Mouse (Mus musculus) hematopoietic stem cell, adult 5-6 weeks (primary cell): ENCODE data around the gene Fam102b. TPM values are rescaled to one million over a fixed set of nuclear protein-coding genes. Genes with fewer than 3 reads are reported as not detected.
A peak's percentile ranks its signal among the peaks of the same experiment; 100 is the strongest.

Experiments used
- ATAC-seq, 2 experiments: fragments of 125-278 bp in 1 of 2; replicated peaks in 1 of 2; 2 replicates each; pipeline ENCODE4 v1.8.0; 2016 to 2017; ENCODE audit warnings: inconsistent platforms in 2 of 2, mild to moderate bottlenecking in 2 of 2, moderate number of reproducible peaks in 2 of 2, low read depth in 1 of 2, moderate TSS enrichment in 1 of 2; ENCODE audit not compliant: low FRiP score in 2 of 2, poor library complexity in 2 of 2, severe bottlenecking in 2 of 2, insufficient read depth in 1 of 2, low TSS enrichment in 1 of 2
- total RNA-seq: library from RNA; stranded (forward); fragments of 172-1452, 232-1000 nt; gene quantifications from 2 replicates; pipeline ENCODE4 v1.2.3, GENCODE M21; 2017

The Fam102b gene
- 27.8 and 31.7 TPM in 2 replicates for total RNA-seq

DNA sequence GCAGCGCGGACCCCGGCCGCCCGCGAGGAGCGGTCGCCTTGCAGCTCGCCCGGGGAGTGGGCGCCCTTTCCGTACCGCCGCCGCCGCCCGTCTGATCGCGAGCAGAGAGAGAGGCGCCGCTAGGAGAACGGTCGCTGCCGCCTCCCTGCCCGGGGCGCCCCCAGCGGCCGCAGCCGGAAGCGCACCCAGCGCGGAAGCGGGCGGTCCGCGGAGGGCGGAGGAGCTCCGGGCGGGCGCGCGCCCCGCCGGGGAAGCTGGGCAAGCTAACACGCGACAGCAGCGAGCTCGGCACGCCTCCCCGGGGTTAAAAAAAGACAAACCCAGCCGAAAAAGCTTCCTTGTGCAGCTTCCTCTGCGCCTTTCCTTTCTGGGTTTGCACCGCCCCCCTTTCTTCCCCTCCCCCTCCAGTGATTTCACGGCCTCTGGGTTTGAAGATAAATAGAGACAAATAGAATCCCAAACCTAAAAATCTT is at the start of gene Fam102b:
TSS of gene Fam102b (minus strand) at position 93 of the 473 bp plus-strand sequence.
- peak; percentile 82 to 87 for ATAC-seq

GRCm38 (mm10) chr3:109062989-109063388 is 35.6 kb upstream of the Fam102b start:
- peak; percentile 53 to 77; a peak in 3 of 4 replicates for ATAC-seq

- ATAC-seq, result no peak
Observed at GRCm38 (mm10) chr3:109062391-109062790, 35.0 kb upstream of the Fam102b start.

DNA sequence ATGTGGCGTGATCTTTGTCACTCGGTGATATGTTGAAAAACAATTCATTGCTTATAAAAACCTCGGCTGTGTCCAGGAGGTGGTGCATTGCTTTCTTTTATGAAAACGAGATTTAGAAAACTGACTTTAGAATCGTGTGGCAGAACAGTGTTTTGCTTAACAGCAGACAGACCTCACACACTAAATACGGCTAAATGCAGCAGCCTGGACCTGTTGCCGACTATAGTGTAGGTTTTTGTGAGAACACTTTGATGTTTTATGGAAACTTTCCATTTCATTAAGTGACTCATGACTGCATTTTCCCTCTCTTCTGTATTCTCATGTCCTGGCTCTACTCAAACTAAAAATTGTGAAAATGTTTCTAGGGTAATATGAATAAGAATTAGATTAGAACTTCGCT is 32.5 kb upstream of the Fam102b start:
- ATAC-seq, result no peak

- ATAC-seq, result no peak; a peak in 1 of 4 replicates
Observed at GRCm38 (mm10) chr3:109051946-109052331, 24.5 kb upstream of the Fam102b start.

GRCm38 (mm10) chr3:109051056-109051945 is 23.9 kb upstream of the Fam102b start:
- peak; percentile 57 to 70 for ATAC-seq

GRCm38 (mm10) chr3:109047707-109048283 is 20.4 kb upstream of the Fam102b start:
- no peak for ATAC-seq

- no peak for ATAC-seq
Observed at GRCm38 (mm10) chr3:109046428-109046827, 19.0 kb upstream of the Fam102b start.

DNA sequence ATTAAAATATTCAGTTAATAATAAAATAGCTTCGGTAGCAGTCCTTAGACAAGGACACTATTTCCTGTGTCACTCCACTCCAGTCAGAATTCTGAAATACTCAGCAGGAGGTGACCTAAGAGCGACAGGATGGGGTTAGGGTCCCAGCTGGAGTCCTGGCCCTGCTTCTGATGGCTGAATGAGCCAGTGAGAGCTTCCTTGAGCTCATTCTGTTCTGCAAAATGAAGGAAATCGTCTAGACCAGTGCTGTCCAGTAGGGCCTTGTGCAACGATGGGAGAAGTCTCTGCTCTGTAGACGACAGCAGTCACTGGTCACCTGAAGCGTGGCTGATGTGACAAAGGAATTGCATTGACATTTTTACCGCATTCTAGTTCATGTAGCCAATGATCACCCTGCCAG is 16.0 kb upstream of the Fam102b start:
- no peak for ATAC-seq

DNA sequence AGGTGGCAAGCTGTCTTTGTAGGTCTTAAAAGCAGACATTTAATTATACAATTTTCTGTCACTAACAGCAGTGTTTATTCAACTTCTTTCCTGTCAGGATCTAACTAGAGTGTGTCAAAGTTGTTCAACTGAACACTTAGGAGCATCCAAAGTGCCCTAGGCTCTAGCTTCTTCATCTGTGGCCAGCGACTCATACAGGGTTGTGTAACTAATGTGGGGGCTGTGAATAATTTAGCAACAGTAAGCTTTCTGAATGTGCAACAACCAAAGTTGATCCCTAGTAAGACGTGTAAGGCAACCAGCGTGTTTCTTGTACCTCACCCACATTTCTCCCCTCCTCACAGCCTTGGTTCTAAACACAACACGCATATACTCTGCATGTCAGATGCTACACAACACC is 13.5 kb upstream of the Fam102b start:
- ATAC-seq, result no peak

DNA sequence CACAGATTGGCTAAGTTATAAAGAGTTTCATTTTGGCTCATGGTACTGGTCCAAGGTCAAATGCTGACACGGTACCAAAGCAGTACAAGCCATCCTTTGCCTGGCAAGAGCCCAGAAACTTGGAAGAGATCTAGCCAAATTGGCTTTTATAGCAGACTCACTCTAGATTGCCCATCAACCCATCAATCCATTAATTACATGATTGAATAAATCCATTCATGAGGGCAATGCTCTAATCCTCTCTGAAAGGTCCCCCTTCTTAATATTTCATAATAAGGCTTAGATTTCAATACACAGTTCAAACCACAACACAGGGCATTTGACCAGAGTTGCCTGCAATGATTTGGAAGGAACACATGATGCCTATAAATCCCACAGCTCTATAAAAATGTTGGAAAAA is 7.0 kb upstream of the Fam102b start:
- no peak for ATAC-seq

DNA sequence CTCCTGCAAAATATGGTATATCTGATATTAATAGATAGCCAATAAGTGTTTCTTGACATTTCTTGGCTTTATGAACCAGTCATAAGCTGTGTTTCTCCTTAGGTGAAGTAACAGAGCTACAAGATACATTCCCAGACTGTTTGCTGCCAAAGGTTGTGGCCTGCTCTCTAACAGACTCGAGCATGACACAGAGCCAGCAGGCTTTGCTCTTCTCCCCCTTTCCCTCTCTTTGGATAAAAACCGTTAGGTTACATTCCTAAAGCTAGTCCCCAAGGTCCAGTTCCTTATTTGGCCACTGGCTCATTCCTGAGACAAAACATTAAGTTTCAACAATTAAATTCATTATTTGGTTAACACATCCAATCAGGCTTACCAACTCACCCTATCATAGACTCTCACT is 4.9 kb upstream of the Fam102b start:
- ATAC-seq, result no peak

DNA sequence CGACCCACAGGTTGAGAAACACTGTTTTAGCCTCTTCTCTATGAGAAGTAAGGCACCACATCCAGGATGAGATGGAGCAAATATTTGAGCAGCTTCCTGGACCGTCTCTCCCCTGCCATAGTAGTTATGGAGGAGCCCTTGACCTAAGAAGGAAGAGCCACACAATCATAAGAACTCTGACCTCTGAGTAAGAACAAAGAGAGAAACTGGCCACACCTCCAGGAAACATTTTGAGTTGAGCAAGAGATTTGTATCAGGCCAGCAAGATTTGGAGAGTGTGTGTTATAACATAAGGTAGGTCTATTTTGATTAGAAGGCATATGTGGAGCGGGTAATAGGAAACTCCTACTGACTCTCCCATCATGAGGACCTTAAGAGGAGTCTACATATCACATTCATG is 4.2 kb upstream of the Fam102b start:
- no peak for ATAC-seq

- ATAC-seq, result peak; percentile 6 to 19; a peak in 1 of 4 replicates
Observed at GRCm38 (mm10) chr3:109030817-109031216, 3.4 kb upstream of the Fam102b start.

DNA sequence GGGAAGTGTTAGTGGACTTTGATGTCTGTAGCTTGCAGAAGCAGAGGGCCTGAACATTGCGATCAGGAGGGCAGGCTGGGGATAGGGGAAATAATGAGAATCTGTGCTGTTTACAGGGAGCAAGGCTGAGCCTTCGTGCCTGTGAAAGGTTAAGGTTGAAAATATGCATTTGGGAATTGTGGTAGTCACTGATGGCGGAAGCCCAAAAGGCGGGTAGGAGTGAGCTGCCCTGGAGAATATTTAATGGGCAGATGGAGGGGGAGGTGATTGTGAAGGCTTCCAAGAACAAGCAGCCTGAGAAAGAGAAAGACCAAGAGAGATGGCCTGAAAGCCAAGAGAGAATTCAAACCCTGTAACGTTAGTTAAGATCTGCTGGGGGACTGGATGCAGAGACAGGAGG is 2.3 kb upstream of the Fam102b start:
- no peak for ATAC-seq

GRCm38 (mm10) chr3:109026991-109027470 is 376 bp downstream of the Fam102b start:
- ATAC-seq, result no peak

GRCm38 (mm10) chr3:109026462-109026990 is 881 bp downstream of the Fam102b start:
- ATAC-seq, result 0 out of 4 replicates have a peak, but pooled peaks of 1 of the 2 experiments have one; percentile 15

GRCm38 (mm10) chr3:109025579-109025978 is 1.8 kb downstream of the Fam102b start:
- ATAC-seq, result peak; percentile 57 to 71
